1 mouse cellular context compared by ENCODE assay signal in the genomic region with DNA sequence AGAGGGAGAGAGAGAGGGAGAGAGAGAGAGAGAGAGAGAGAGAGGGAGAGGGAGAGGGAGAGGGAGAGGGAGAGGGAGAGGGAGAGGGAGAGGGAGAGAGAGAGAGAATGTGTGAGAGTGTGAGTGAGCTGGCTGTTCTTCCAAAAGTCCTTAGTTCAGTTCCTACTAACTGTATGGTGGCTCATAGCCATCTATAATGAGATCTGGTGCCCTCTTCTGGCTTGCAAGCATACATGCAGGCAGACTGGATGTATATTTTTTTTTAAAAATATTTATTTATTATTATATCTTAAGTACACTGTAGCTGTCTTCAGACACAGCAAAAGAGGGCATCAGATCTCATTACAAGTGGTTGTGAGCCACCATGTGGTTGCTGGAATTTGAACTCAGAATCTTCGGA.
TF ChIP-seq lines count a peak whose summit lies in the region.

No protein-coding gene starts in this region.

TF ChIP-seq in MEL, 35 proteins besides CTCF, POLR2A, EP300 and RAD21:
- peak; percentile 60; the same call in 1 of the 2 replicates for TF ChIP-seq TBP (IDR thresholded peaks at IDR 0.05; ENCODE audit: low read depth, low read length)
